Mouse (Mus musculus): ENCODE results near the gene Dnm2.

Dnm2 gene

GRCm38 (mm10) chr9:21434410-21434809 lies 9.7 kb downstream of the Dnm2 start:
- peaks cover 22% of the 10 kb centered on the region; the same call in 1 of the 2 replicates for H3K36me3 ChIP-seq (ENCODE audit: insufficient read depth, low read length)
- peaks cover 84% of the 10 kb centered on the region for H3K4me1 ChIP-seq (replicated peaks; ENCODE audit: low read depth, low read length)
- no peaks in the 10 kb centered on the region for H3K27me3 ChIP-seq (ENCODE audit: insufficient read depth, low read length)
- no peaks in the 10 kb centered on the region for H3K9me3 ChIP-seq (ENCODE audit: low read length)
- no peak for TF ChIP-seq POU5F1 (IDR thresholded peaks at IDR 0.05; ENCODE audit: borderline replicate concordance, low read length)
- no peak for TF ChIP-seq NANOG (IDR thresholded peaks at IDR 0.05; ENCODE audit: borderline replicate concordance, low read length)
- TF ChIP-seq CTCF (conservative IDR thresholded peaks at IDR 0.05; ENCODE audit: low read length), result no peak
- no peak overlapping the region for H3K4me3 ChIP-seq (replicated peaks; ENCODE audit: low read length)

- H3K27me3 ChIP-seq (ENCODE audit: insufficient read depth, low read length), result no peaks in the 10 kb centered on the region
- H3K36me3 ChIP-seq (ENCODE audit: insufficient read depth, low read length), result peaks cover 21% of the 10 kb centered on the region
- no peak overlapping the region for H3K4me3 ChIP-seq (replicated peaks; ENCODE audit: low read length)
- TF ChIP-seq NANOG (IDR thresholded peaks at IDR 0.05; ENCODE audit: borderline replicate concordance, low read length) (no peak), CTCF (conservative IDR thresholded peaks at IDR 0.05; ENCODE audit: low read length) (no peak), POU5F1 (IDR thresholded peaks at IDR 0.05; ENCODE audit: borderline replicate concordance, low read length) (no peak)
- H3K9me3 ChIP-seq (ENCODE audit: low read length), result no peaks in the 10 kb centered on the region
- peaks cover 86% of the 10 kb centered on the region for H3K4me1 ChIP-seq (replicated peaks; ENCODE audit: low read depth, low read length)
Observed at GRCm38 (mm10) chr9:21435777-21436635, 11.3 kb downstream of the Dnm2 start.

- H3K27me3 ChIP-seq (ENCODE audit: insufficient read depth, low read length), result no peaks in the 10 kb centered on the region
- H3K4me1 ChIP-seq (replicated peaks; ENCODE audit: low read depth, low read length), result peaks cover 88% of the 10 kb centered on the region
- peaks cover 21% of the 10 kb centered on the region for H3K36me3 ChIP-seq (ENCODE audit: insufficient read depth, low read length)
- no peak for TF ChIP-seq NANOG (IDR thresholded peaks at IDR 0.05; ENCODE audit: borderline replicate concordance, low read length)
- no peak for TF ChIP-seq POU5F1 (IDR thresholded peaks at IDR 0.05; ENCODE audit: borderline replicate concordance, low read length)
- no peak for TF ChIP-seq CTCF (conservative IDR thresholded peaks at IDR 0.05; ENCODE audit: low read length)
- H3K9me3 ChIP-seq (ENCODE audit: low read length), result no peaks in the 10 kb centered on the region
- H3K4me3 ChIP-seq (replicated peaks; ENCODE audit: low read length), result no peak overlapping the region
Observed at GRCm38 (mm10) chr9:21437577-21437976, 12.9 kb downstream of the Dnm2 start.

- Histone ChIP-seq H3K27me3 (ENCODE audit: insufficient read depth, low read length) (no peaks in the 10 kb centered on the region), H3K4me1 (replicated peaks; ENCODE audit: low read depth, low read length) (peaks cover 90% of the 10 kb centered on the region), H3K36me3 (ENCODE audit: insufficient read depth, low read length) (peaks cover 21% of the 10 kb centered on the region), H3K9me3 (ENCODE audit: low read length) (no peaks in the 10 kb centered on the region), H3K4me3 (replicated peaks; ENCODE audit: low read length) (no peak overlapping the region)
- no peak for TF ChIP-seq NANOG (IDR thresholded peaks at IDR 0.05; ENCODE audit: borderline replicate concordance, low read length)
- no peak for TF ChIP-seq CTCF (conservative IDR thresholded peaks at IDR 0.05; ENCODE audit: low read length)
- TF ChIP-seq POU5F1 (IDR thresholded peaks at IDR 0.05; ENCODE audit: borderline replicate concordance, low read length), result no peak
Observed at GRCm38 (mm10) chr9:21438219-21438618, 13.5 kb downstream of the Dnm2 start.

- Histone ChIP-seq H3K4me1 (replicated peaks; ENCODE audit: low read depth, low read length) (peaks cover 88% of the 10 kb centered on the region), H3K4me3 (replicated peaks; ENCODE audit: low read length) (no peak overlapping the region), H3K27me3 (ENCODE audit: insufficient read depth, low read length) (no peaks in the 10 kb centered on the region), H3K9me3 (ENCODE audit: low read length) (no peaks in the 10 kb centered on the region), H3K36me3 (ENCODE audit: insufficient read depth, low read length) (peaks cover 18% of the 10 kb centered on the region)
- TF ChIP-seq NANOG (IDR thresholded peaks at IDR 0.05; ENCODE audit: borderline replicate concordance, low read length) (no peak), POU5F1 (IDR thresholded peaks at IDR 0.05; ENCODE audit: borderline replicate concordance, low read length) (no peak), CTCF (conservative IDR thresholded peaks at IDR 0.05; ENCODE audit: low read length) (no peak)
Observed at GRCm38 (mm10) chr9:21439456-21439855, 14.7 kb downstream of the Dnm2 start.

- H3K4me1 ChIP-seq (replicated peaks; ENCODE audit: low read depth, low read length), result peaks cover 93% of the 10 kb centered on the region
- peaks cover 22% of the 10 kb centered on the region for H3K36me3 ChIP-seq (ENCODE audit: insufficient read depth, low read length)
- no peak overlapping the region for H3K4me3 ChIP-seq (replicated peaks; ENCODE audit: low read length)
- no peak for TF ChIP-seq CTCF (conservative IDR thresholded peaks at IDR 0.05; ENCODE audit: low read length)
- TF ChIP-seq POU5F1 (IDR thresholded peaks at IDR 0.05; ENCODE audit: borderline replicate concordance, low read length), result no peak
- TF ChIP-seq NANOG (IDR thresholded peaks at IDR 0.05; ENCODE audit: borderline replicate concordance, low read length), result no peak
- no peaks in the 10 kb centered on the region for H3K27me3 ChIP-seq (ENCODE audit: insufficient read depth, low read length)
- H3K9me3 ChIP-seq (ENCODE audit: low read length), result no peaks in the 10 kb centered on the region
Observed at GRCm38 (mm10) chr9:21439914-21440313, 15.2 kb downstream of the Dnm2 start.

- no peak for TF ChIP-seq CTCF (conservative IDR thresholded peaks at IDR 0.05; ENCODE audit: low read length)
- TF ChIP-seq NANOG (IDR thresholded peaks at IDR 0.05; ENCODE audit: borderline replicate concordance, low read length), result no peak
- no peak for TF ChIP-seq POU5F1 (IDR thresholded peaks at IDR 0.05; ENCODE audit: borderline replicate concordance, low read length)
- Histone ChIP-seq H3K4me1 (replicated peaks; ENCODE audit: low read depth, low read length) (peaks cover 94% of the 10 kb centered on the region), H3K36me3 (ENCODE audit: insufficient read depth, low read length) (peaks cover 22% of the 10 kb centered on the region), H3K4me3 (replicated peaks; ENCODE audit: low read length) (no peak overlapping the region; the same call in 1 of the 2 replicates), H3K27me3 (ENCODE audit: insufficient read depth, low read length) (no peaks in the 10 kb centered on the region), H3K9me3 (ENCODE audit: low read length) (no peaks in the 10 kb centered on the region)
Observed at GRCm38 (mm10) chr9:21440387-21440786, 15.7 kb downstream of the Dnm2 start.

- no peaks in the 10 kb centered on the region for H3K9me3 ChIP-seq (ENCODE audit: low read length)
- no peaks in the 10 kb centered on the region for H3K27me3 ChIP-seq (ENCODE audit: insufficient read depth, low read length)
- peaks cover 30% of the 10 kb centered on the region for H3K36me3 ChIP-seq (ENCODE audit: insufficient read depth, low read length)
- no peak overlapping the region for H3K4me3 ChIP-seq (replicated peaks; ENCODE audit: low read length)
- peaks cover 94% of the 10 kb centered on the region for H3K4me1 ChIP-seq (replicated peaks; ENCODE audit: low read depth, low read length)
- no peak for TF ChIP-seq NANOG (IDR thresholded peaks at IDR 0.05; ENCODE audit: borderline replicate concordance, low read length)
Observed at GRCm38 (mm10) chr9:21443853-21444252, 19.1 kb downstream of the Dnm2 start.

All from E14TG2a.4 (cell line).